Mouse (Mus musculus): ENCODE results near the gene Tnnt3.

Gene Tnnt3

DNA sequence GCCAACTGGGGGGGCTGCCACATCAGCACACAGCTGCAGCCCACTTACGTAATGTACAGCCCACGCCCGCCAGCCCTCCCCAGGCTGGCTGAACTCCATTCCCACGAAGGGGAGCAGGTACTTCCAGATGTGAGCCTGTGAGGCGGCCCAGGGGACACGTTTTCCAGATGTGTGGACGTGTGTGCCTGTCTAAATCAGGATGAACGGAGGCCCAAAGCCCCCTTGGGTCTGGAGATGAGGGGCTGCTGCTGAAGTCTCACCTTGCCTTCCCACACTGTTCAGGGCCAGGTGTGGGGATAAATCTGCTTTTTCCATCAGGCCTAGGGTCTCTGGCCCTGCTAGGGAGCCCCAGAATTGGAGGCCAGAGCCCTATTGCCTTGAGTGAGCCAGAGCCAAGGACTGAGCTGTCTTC is 11.9 kb upstream of the Tnnt3 start:
- no peak for TF ChIP-seq NANOG (IDR thresholded peaks at IDR 0.05; ENCODE audit: borderline replicate concordance, low read length)
- TF ChIP-seq POU5F1 (IDR thresholded peaks at IDR 0.05; ENCODE audit: borderline replicate concordance, low read length) = no peak
- Histone ChIP-seq H3K9me3 (ENCODE audit: low read length) (peaks cover 8% of the 10 kb centered on the region; the same call in 1 of the 2 replicates), H3K36me3 (ENCODE audit: insufficient read depth, low read length) (no peaks in the 10 kb centered on the region), H3K27me3 (ENCODE audit: insufficient read depth, low read length) (peaks cover 90% of the 10 kb centered on the region), H3K4me1 (replicated peaks; ENCODE audit: low read depth, low read length) (peaks cover 31% of the 10 kb centered on the region), H3K4me3 (replicated peaks; ENCODE audit: low read length) (no peak overlapping the region)

DNA sequence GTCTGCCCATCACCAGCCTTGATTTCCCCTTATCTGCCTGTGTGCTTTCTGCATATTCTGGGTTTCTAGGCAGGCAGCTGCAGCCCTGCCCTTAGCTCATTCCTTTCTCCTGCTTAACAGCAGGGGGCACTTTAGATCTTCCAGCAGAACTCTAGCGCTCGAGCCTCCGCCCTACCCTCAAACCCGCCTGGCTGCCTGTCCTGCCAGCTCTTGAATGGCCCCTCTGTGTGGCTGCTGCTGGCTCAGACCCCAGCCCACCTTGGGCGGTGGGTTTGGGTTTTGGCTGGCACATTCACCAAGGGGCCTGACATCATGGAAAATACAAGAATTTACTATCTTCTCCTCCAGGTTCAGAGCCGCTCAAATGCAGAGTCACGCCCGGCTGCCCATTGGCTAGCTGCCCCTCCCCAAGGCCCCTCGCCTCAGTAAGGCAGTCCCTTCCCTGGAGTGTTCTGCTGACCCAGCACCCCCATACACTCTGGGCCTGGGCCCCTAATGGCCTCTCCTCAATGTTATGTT is 11.2 kb upstream of the Tnnt3 start:
- Histone ChIP-seq H3K9me3 (ENCODE audit: low read length) (peaks cover 8% of the 10 kb centered on the region; the same call in 1 of the 2 replicates), H3K4me3 (replicated peaks; ENCODE audit: low read length) (0 out of 2 replicates have a peak overlapping the region, but pooled peaks have one; percentile 10), H3K27me3 (ENCODE audit: insufficient read depth, low read length) (peaks cover 90% of the 10 kb centered on the region), H3K4me1 (replicated peaks; ENCODE audit: low read depth, low read length) (peaks cover 26% of the 10 kb centered on the region), H3K36me3 (ENCODE audit: insufficient read depth, low read length) (no peaks in the 10 kb centered on the region)
- TF ChIP-seq CTCF (conservative IDR thresholded peaks at IDR 0.05; ENCODE audit: low read length) = no peak
- TF ChIP-seq POU5F1 (IDR thresholded peaks at IDR 0.05; ENCODE audit: borderline replicate concordance, low read length) = no peak
- no peak for TF ChIP-seq NANOG (IDR thresholded peaks at IDR 0.05; ENCODE audit: borderline replicate concordance, low read length)

DNA sequence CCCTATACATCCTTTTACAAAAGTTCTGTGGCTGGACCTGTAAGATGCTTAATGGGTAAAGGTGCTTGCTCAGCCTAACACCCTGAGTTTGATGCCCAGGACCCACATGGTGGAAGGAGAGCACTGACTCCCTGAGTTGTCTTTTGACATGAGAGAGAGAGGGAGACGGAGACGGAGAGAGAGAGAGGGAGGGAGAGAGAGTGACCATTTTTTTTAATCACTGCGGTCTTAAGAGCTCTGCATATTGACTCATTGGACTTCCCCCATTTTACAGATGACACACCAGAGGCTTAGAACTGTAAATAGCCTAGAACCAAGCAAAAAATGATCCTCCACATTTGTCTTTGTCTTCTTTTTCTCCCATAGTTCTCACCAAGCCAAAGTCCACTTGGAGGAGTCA is 10.6 kb upstream of the Tnnt3 start:
- no peak for TF ChIP-seq POU5F1 (IDR thresholded peaks at IDR 0.05; ENCODE audit: borderline replicate concordance, low read length)
- no peak for TF ChIP-seq NANOG (IDR thresholded peaks at IDR 0.05; ENCODE audit: borderline replicate concordance, low read length)
- TF ChIP-seq CTCF (conservative IDR thresholded peaks at IDR 0.05; ENCODE audit: low read length) = no peak
- Histone ChIP-seq H3K27me3 (ENCODE audit: insufficient read depth, low read length) (peaks cover 90% of the 10 kb centered on the region), H3K4me3 (replicated peaks; ENCODE audit: low read length) (no peak overlapping the region), H3K36me3 (ENCODE audit: insufficient read depth, low read length) (no peaks in the 10 kb centered on the region), H3K9me3 (ENCODE audit: low read length) (peaks cover 8% of the 10 kb centered on the region; the same call in 1 of the 2 replicates), H3K4me1 (replicated peaks; ENCODE audit: low read depth, low read length) (peaks cover 24% of the 10 kb centered on the region)

DNA sequence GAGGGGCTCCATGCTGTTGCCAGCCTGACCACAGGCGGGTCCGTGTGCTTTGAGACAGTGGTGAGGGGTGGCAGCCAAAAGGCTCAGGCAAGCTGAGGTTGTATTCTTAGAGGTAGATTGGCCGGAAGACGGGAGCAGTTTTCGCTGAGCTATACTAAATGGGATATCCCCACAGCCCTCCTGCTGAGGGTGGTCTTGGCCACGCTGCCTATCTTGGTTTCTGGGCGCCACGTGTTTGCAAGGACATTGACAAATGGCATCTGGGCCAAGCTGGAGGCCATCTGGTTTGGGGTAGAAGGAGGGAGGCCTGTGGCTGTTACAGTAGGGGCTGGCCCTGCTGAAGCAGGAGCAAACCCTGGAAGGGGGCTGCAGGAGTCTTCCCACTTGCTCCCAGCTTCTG is 5.1 kb upstream of the Tnnt3 start:
- Histone ChIP-seq H3K4me1 (replicated peaks; ENCODE audit: low read depth, low read length) (no peaks in the 10 kb centered on the region), H3K36me3 (ENCODE audit: insufficient read depth, low read length) (no peaks in the 10 kb centered on the region), H3K27me3 (ENCODE audit: insufficient read depth, low read length) (peaks cover 83% of the 10 kb centered on the region), H3K9me3 (ENCODE audit: low read length) (peaks cover 8% of the 10 kb centered on the region; the same call in 1 of the 2 replicates), H3K4me3 (replicated peaks; ENCODE audit: low read length) (no peak overlapping the region)
- TF ChIP-seq NANOG (IDR thresholded peaks at IDR 0.05; ENCODE audit: borderline replicate concordance, low read length) = no peak
- TF ChIP-seq POU5F1 (IDR thresholded peaks at IDR 0.05; ENCODE audit: borderline replicate concordance, low read length) = no peak
- TF ChIP-seq CTCF (conservative IDR thresholded peaks at IDR 0.05; ENCODE audit: low read length) = no peak

DNA sequence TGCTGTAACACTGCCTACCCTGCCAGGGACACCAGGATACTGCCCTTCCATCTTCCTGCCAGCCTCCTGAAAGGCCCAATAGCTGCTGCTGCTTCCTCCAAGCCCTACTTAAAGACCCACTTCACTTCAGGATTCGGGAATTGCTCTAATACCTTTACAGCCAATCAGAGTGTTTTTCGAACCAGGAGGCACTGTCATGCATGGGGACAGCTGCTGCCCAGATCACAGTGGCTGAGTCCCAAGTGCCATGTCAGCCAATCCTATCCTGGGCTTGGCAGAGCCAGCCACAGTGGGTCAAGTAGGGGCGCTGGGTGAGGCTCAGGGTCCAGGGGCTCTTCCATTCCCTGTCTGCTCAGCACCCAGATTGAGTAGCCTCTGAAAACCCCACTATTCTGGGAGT is 2.5 kb upstream of the Tnnt3 start:
- Histone ChIP-seq H3K27me3 (ENCODE audit: insufficient read depth, low read length) (peaks cover 81% of the 10 kb centered on the region), H3K36me3 (ENCODE audit: insufficient read depth, low read length) (no peaks in the 10 kb centered on the region), H3K9me3 (ENCODE audit: low read length) (no peaks in the 10 kb centered on the region), H3K4me1 (replicated peaks; ENCODE audit: low read depth, low read length) (no peaks in the 10 kb centered on the region; the same call in 1 of the 2 replicates), H3K4me3 (replicated peaks; ENCODE audit: low read length) (no peak overlapping the region)
- no peak for TF ChIP-seq CTCF (conservative IDR thresholded peaks at IDR 0.05; ENCODE audit: low read length)
- TF ChIP-seq POU5F1 (IDR thresholded peaks at IDR 0.05; ENCODE audit: borderline replicate concordance, low read length) = no peak
- no peak for TF ChIP-seq NANOG (IDR thresholded peaks at IDR 0.05; ENCODE audit: borderline replicate concordance, low read length)

DNA sequence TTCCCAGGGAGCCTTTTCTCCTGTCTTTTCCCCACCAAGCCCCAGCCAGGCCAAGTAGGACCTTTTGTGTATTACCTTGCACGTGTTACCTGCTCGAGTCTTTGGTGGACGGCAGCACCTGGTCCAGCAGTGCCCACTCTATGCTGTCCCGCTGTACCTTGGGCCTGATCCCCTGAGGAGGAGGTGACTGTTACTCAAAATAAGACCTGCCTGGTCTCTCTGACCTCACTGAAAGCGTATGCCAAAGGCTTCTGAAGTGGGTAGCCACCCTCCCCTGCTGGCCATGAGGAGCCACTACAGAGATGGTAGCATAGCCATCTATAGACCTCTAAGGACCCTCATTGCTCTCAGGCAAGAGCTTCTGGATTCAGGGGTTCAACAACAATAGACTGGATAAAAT is 1.8 kb upstream of the Tnnt3 start:
- Histone ChIP-seq H3K4me1 (replicated peaks; ENCODE audit: low read depth, low read length) (no peaks in the 10 kb centered on the region; the same call in 1 of the 2 replicates), H3K9me3 (ENCODE audit: low read length) (no peaks in the 10 kb centered on the region), H3K36me3 (ENCODE audit: insufficient read depth, low read length) (no peaks in the 10 kb centered on the region), H3K27me3 (ENCODE audit: insufficient read depth, low read length) (peaks cover 78% of the 10 kb centered on the region), H3K4me3 (replicated peaks; ENCODE audit: low read length) (no peak overlapping the region)
- TF ChIP-seq CTCF (conservative IDR thresholded peaks at IDR 0.05; ENCODE audit: low read length) (no peak; the same call in 1 of the 2 replicates), POU5F1 (IDR thresholded peaks at IDR 0.05; ENCODE audit: borderline replicate concordance, low read length) (no peak), NANOG (IDR thresholded peaks at IDR 0.05; ENCODE audit: borderline replicate concordance, low read length) (no peak)

DNA sequence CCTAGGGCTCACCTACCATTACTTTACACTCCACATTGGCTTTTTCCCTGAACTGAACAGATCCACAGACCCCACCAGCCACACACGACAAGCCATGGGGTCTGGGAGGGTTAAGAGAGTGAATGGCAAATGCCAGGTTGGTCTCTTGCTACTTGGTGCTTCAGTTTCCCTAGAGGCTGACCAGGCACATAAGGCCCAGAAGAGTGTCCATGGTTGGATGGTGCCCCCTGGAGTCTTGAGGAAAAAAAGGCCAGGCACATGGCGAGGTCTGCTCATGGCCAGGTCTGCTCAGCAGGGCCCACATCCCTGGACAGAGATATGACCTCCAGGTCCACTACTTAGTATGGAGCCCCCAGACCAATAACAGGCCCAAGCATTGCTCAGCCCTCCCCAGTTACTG is 861 bp upstream of the Tnnt3 start:
- Histone ChIP-seq H3K36me3 (ENCODE audit: insufficient read depth, low read length) (no peaks in the 10 kb centered on the region), H3K4me3 (replicated peaks; ENCODE audit: low read length) (no peak overlapping the region), H3K27me3 (ENCODE audit: insufficient read depth, low read length) (peaks cover 68% of the 10 kb centered on the region), H3K9me3 (ENCODE audit: low read length) (no peaks in the 10 kb centered on the region), H3K4me1 (replicated peaks; ENCODE audit: low read depth, low read length) (no peaks in the 10 kb centered on the region; the same call in 1 of the 2 replicates)
- TF ChIP-seq NANOG (IDR thresholded peaks at IDR 0.05; ENCODE audit: borderline replicate concordance, low read length) = no peak
- no peak for TF ChIP-seq POU5F1 (IDR thresholded peaks at IDR 0.05; ENCODE audit: borderline replicate concordance, low read length)
- no peak for TF ChIP-seq CTCF (conservative IDR thresholded peaks at IDR 0.05; ENCODE audit: low read length)

DNA sequence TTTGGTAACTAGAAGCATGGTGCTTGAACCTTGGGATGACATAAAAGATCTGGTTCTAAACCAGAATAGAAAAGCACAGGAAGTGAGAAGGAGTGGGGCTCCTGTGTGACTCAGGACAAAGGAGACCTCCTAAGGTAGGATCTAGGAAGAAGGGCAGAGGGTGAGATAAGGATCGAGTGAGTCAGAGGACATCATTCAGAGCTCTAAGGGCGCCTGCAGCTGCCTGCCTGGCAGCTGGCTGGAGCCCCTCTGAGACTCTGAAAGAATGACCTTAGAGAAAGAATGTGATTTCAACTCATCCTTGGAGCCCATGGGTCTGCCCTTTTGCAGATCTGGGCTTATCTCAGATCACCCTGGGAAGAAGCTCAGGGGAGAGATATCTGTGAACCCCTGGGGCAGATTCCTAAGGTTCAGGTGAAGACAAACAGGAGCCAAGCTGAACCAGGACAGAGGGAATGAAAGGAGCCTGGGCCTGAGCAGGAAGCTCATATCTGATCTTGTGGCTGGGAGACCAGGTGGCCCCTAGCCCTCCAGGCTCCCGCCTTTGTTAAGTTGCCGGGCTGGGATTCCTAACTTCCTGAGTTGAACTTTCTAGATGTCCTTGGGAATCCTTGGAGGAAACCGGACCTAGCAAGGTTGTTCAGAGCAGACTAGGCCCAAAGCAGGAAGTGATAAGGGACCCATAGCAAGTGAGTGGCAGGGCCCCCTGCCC is 530 bp downstream of the Tnnt3 start:
- H3K27me3 ChIP-seq (ENCODE audit: insufficient read depth, low read length) = peaks cover 67% of the 10 kb centered on the region
- TF ChIP-seq CTCF (conservative IDR thresholded peaks at IDR 0.05; ENCODE audit: low read length) (no peak), NANOG (IDR thresholded peaks at IDR 0.05; ENCODE audit: borderline replicate concordance, low read length) (no peak), POU5F1 (IDR thresholded peaks at IDR 0.05; ENCODE audit: borderline replicate concordance, low read length) (no peak)

More for the DNA sequence above, 530 bp downstream of the Tnnt3 start:
- Histone ChIP-seq H3K9me3 (ENCODE audit: low read length) (no peaks in the 10 kb centered on the region), H3K36me3 (ENCODE audit: insufficient read depth, low read length) (no peaks in the 10 kb centered on the region), H3K4me1 (replicated peaks; ENCODE audit: low read depth, low read length) (no peaks in the 10 kb centered on the region; the same call in 1 of the 2 replicates), H3K4me3 (replicated peaks; ENCODE audit: low read length) (no peak overlapping the region)
